Mouse (Mus musculus): ENCODE data around the gene Mef2c. TPM values are rescaled to one million over a fixed set of nuclear protein-coding genes. Genes with fewer than 3 reads are reported as not detected.

Mef2c gene
- polyA plus RNA-seq, 1 experiment from 2014 or later = 98.0 TPM

DNA sequence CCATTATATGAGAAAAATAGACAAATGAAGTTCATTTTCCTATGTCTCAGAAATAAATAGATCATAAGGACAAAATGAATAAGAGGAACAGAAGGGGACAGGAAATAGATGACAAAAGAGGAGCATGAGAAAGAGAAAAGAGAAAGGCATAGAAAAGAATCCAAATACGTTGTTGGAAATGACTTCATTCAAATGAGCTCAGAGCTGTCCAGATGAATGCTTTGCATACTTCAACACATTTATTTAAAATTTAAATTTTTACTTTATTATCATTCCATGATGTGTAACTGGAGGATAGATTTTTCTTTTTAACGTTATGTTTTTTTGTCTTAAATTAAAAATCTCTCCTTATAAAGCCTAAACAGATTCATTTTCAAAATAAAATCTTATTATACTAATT is 203.8 kb downstream of the Mef2c start:
- H3K9me3 ChIP-seq (replicated peaks) = no peaks in the 10 kb centered on the region
- no peaks in the 10 kb centered on the region for H3K4me1 ChIP-seq (replicated peaks)
- H3K36me3 ChIP-seq = no peaks in the 10 kb centered on the region
- no peak for ATAC-seq (replicated peaks; ENCODE audit: insufficient number of reproducible peaks, insufficient read depth, low FRiP score, low read depth)
- WGBS = 58% methylated on average over 2 of the region's 2 CpGs
- no peak overlapping the region for H3K4me2 ChIP-seq
- no peak overlapping the region for H3K27ac ChIP-seq
- no peak overlapping the region for H3K9ac ChIP-seq
- no peak overlapping the region for H3K4me3 ChIP-seq
- H3K27me3 ChIP-seq = peaks cover 18% of the 10 kb centered on the region

DNA sequence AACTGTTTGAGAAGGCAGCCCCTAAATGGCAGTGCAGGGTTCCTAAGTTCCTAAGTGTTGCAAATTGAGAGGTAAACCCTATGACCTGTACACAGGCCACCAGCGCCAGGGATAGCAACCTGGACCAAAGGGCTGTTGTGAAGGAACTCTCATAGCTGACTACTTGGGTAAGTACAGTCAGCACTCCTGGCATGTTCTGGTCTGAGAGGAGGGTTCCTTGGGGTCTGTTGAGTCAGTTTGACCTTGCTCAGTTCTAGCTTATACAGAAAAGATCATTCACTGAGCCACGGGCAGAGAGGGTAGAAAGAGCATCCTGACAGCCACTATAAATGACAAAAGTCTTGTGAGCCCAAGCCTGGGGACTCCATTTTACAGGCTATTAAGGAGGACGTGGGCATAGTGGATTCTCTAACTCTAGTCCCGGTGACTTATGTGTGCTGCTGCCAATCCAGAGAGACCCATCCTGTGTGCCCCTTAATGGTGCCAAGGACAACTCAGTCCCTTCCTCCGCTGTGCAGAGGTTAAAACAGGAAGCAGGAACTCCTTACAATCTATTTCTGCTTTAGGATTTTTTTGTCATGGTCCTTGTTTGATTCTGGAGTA is 209.0 kb downstream of the Mef2c start:
- no peaks in the 10 kb centered on the region for H3K36me3 ChIP-seq
- H3K9ac ChIP-seq = no peak overlapping the region
- no peak overlapping the region for H3K27ac ChIP-seq
- H3K4me3 ChIP-seq = no peak overlapping the region
- peaks cover 71% of the 10 kb centered on the region for H3K27me3 ChIP-seq
- ATAC-seq (replicated peaks; ENCODE audit: insufficient number of reproducible peaks, insufficient read depth, low FRiP score, low read depth) = no peak
- no peaks in the 10 kb centered on the region for H3K9me3 ChIP-seq (replicated peaks)
- H3K4me2 ChIP-seq = no peak overlapping the region
- H3K4me1 ChIP-seq (replicated peaks) = peaks cover 7% of the 10 kb centered on the region
- 21% methylated on average over 5 of the region's 5 CpGs for WGBS

DNA sequence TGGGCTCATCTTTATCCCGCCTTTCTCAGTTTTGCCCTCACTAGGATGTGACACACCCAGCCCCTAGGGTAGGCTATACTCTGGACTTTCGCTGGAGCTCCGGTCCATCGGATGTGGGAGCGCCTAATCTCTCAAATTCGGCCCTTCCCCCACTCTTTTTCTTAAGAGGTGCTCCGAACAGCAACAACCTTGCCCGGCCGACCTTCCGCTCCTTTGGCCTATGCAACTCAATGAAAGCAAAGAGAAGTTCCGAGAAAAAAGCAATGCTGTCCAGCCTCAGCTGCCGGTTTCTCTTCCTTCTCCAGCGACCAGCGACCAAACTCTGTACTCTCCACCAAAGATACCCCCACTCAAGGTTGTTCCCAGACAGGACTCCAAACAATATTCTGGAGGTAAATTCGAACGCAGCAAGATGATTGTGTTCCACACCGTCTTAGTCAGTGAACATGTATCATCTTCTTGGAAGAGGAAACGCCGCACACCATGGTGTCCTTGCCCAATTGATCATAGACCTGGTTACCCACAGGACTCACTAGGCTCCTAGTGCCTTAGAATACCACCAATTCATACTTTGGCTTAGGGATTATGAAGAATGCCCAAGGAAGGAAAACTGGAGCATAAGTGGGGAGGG is 209.9 kb downstream of the Mef2c start:
- Histone ChIP-seq H3K4me2 (no peak overlapping the region), H3K4me3 (no peak overlapping the region), H3K27me3 (peaks cover 80% of the 10 kb centered on the region), H3K36me3 (no peaks in the 10 kb centered on the region), H3K4me1 (replicated peaks) (peaks cover 7% of the 10 kb centered on the region), H3K27ac (no peak overlapping the region), H3K9ac (no peak overlapping the region), H3K9me3 (replicated peaks) (no peaks in the 10 kb centered on the region)
- no peak for ATAC-seq (replicated peaks; ENCODE audit: insufficient number of reproducible peaks, insufficient read depth, low FRiP score, low read depth)
- 6% methylated on average over 19 of the region's 19 CpGs for WGBS

DNA sequence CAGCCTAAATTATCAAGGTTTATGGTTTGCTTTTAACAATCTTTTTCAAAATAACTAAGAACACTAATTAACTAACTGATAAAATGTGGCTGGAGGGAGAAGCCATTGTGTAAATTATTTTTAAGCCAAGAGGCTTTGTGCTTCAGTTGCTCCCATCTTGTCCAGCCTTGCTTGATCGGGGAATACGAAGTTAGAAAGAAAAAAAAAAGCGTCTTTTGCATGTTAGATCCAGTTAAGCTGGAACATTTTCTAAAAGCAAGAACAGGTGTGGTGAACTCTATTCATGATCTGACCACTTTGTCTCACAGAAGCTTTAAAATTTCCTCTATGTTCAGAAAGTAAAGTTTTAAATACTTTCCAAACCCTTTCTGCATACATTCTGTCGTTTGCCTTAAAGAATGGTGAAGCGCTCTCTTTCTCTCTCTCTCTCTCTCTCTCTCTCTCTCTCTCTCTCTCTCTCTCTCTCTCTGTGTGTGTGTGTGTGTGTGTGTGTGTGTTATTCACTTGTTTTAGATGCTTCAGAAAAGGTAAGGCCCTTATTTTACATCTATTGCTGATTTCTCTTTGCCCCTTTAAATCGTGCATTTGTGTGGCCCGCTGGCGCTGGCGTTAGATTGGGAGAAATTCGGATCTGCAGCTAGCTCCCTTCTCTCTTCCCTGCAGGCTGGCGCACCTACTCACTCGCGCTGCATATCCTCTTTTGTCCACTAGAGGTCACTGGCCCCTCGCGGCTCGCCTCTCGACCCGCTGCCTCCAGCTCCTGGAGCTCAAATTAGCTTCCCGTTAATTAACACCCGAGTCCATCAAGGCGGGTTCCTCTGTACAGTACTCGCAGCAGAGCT is 210.9 kb downstream of the Mef2c start:
- 2% methylated on average over 22 of the region's 22 CpGs for WGBS
- ATAC-seq (replicated peaks; ENCODE audit: insufficient number of reproducible peaks, insufficient read depth, low FRiP score, low read depth) = peak; percentile 47; the same call in 1 of the 2 replicates

DNA sequence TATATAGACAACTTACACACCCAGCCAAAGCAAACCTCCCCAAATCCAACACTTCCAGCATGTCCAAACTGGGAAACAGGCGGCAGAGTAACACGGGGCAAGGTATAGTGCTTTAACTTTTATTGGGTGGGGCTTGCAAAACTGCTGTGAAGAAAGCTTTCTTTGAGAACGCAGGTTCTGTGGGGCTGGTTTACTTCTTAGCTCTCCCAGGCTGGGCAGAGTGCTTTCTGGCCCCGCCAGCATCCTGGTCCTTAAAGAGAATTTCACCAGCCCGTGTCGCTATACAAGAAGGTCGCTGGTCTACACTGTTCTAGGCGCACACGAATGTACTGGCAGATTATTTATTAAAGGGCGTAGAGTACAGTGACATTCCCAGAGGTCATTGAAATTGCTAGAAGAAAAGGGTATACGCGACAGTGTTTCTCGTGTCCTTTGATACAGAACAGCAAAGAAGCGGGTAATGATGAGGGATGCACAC is 211.5 kb downstream of the Mef2c start:
- peaks cover 7% of the 10 kb centered on the region for H3K4me1 ChIP-seq (replicated peaks)
- peaks cover 94% of the 10 kb centered on the region for H3K27me3 ChIP-seq
- peak overlapping the region; percentile 55 for H3K4me2 ChIP-seq
- ATAC-seq (replicated peaks; ENCODE audit: insufficient number of reproducible peaks, insufficient read depth, low FRiP score, low read depth) = no peak
- peak overlapping the region; percentile 36 for H3K4me3 ChIP-seq
- H3K36me3 ChIP-seq = no peaks in the 10 kb centered on the region
- WGBS = 4% methylated on average over 14 of the region's 14 CpGs
- H3K9ac ChIP-seq = no peak overlapping the region
- no peak overlapping the region for H3K27ac ChIP-seq
- H3K9me3 ChIP-seq (replicated peaks) = no peaks in the 10 kb centered on the region

More for the DNA sequence above, 210.9 kb downstream of the Mef2c start:
- Histone ChIP-seq H3K4me2 (peak overlapping the region; percentile 55), H3K27me3 (peaks cover 89% of the 10 kb centered on the region), H3K36me3 (no peaks in the 10 kb centered on the region), H3K27ac (no peak overlapping the region), H3K9ac (no peak overlapping the region), H3K4me1 (replicated peaks) (peaks cover 7% of the 10 kb centered on the region), H3K4me3 (peak overlapping the region; percentile 36), H3K9me3 (replicated peaks) (no peaks in the 10 kb centered on the region)

DNA sequence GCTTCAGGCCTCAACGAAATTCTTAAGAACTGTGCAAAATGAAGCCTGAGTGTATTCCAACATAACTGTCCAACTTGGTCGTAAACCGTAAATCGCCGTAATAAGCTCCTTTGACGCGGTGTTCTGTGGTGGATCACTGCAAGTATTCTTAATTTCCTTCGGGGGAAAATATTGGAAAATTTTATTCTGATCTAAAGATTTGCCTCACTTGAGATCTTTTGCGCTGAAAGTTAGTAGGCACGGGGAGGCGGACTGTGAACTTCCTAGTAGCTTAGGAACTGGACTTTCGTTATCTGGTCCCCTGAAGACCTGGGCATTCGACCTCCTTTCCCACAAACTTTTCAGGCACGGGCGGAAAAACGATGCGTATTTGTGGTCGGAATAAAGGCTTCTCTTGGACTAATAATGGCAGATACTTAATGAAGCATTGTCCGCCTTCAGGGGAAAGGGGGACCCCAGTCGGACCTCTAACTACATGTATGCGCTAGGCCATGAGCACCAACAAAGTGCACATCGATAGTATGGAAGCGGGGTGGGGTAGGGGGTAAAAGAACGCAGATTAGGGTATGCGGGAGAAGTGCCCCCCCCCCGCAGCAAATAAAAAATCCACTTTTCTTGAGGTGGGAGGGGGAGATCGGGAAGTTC is 212.3 kb downstream of the Mef2c start:
- Histone ChIP-seq H3K27me3 (peaks cover 96% of the 10 kb centered on the region), H3K36me3 (no peaks in the 10 kb centered on the region), H3K27ac (no peak overlapping the region), H3K4me3 (no peak overlapping the region), H3K4me1 (replicated peaks) (peaks cover 12% of the 10 kb centered on the region), H3K9ac (no peak overlapping the region), H3K4me2 (no peak overlapping the region), H3K9me3 (replicated peaks) (no peaks in the 10 kb centered on the region)
- ATAC-seq (replicated peaks; ENCODE audit: insufficient number of reproducible peaks, insufficient read depth, low FRiP score, low read depth) = no peak
- 3% methylated on average over 27 of the region's 27 CpGs for WGBS
